Mouse (Mus musculus) frontal cortex, postnatal 25 days (tissue): ENCODE data around the gene Cdc123.

Experiments used
- DNase-seq, 2 experiments: peaks; one replicate each; pipeline ENCODE4 v3.0.0; 2022; ENCODE audit warnings: low spot score in 2 of 2

Cdc123 gene

GRCm38 (mm10) chr2:5804440-5805045 lies 40.4 kb downstream of the Cdc123 start:
- DNase-seq = no peak

- DNase-seq = no peak
These were observed 42.9 kb downstream of the Cdc123 start for GRCm38 (mm10) chr2:5801927-5802590.

- no peak for DNase-seq
These were observed 43.8 kb downstream of the Cdc123 start for GRCm38 (mm10) chr2:5801182-5801640.

- no peak for DNase-seq
These were observed 46.9 kb downstream of the Cdc123 start for GRCm38 (mm10) chr2:5797816-5798672.

GRCm38 (mm10) chr2:5793771-5794170 lies 51.2 kb downstream of the Cdc123 start:
- DNase-seq = no peak

- no peak for DNase-seq
These were observed 52.9 kb downstream of the Cdc123 start for GRCm38 (mm10) chr2:5792056-5792455.

GRCm38 (mm10) chr2:5789625-5790160 lies 55.3 kb downstream of the Cdc123 start:
- DNase-seq = no peak

- no peak for DNase-seq
These were observed 57.6 kb downstream of the Cdc123 start for GRCm38 (mm10) chr2:5787391-5787790.

GRCm38 (mm10) chr2:5772464-5772863 lies 72.5 kb downstream of the Cdc123 start:
- DNase-seq = no peak

GRCm38 (mm10) chr2:5770708-5771241 lies 74.2 kb downstream of the Cdc123 start:
- DNase-seq = peak; percentile 7 to 14

- no peak for DNase-seq
These were observed 75.3 kb downstream of the Cdc123 start for GRCm38 (mm10) chr2:5769630-5770029.

GRCm38 (mm10) chr2:5768946-5769345 lies 76.0 kb downstream of the Cdc123 start:
- no peak for DNase-seq

GRCm38 (mm10) chr2:5762031-5762430 lies 82.9 kb downstream of the Cdc123 start:
- DNase-seq = no peak

GRCm38 (mm10) chr2:5760479-5761008 lies 84.4 kb downstream of the Cdc123 start:
- DNase-seq = no peak

GRCm38 (mm10) chr2:5758569-5758968 lies 86.4 kb downstream of the Cdc123 start:
- DNase-seq = no peak

GRCm38 (mm10) chr2:5750872-5751271 lies 94.1 kb downstream of the Cdc123 start:
- DNase-seq = no peak

GRCm38 (mm10) chr2:5749210-5749609 lies 95.8 kb downstream of the Cdc123 start:
- DNase-seq = no peak

- DNase-seq = no peak
These were observed 97.4 kb downstream of the Cdc123 start for GRCm38 (mm10) chr2:5747545-5748043.

- DNase-seq = no peak
These were observed 98.4 kb downstream of the Cdc123 start for GRCm38 (mm10) chr2:5746529-5746928.
